Mouse (Mus musculus) heart, embryonic 13.5 days (tissue): Measurements from ENCODE around the gene Thegl. TPM values are rescaled to one million over a fixed set of nuclear protein-coding genes. Genes with fewer than 3 reads are reported as not detected.
A peak's percentile ranks its signal among the peaks of the same experiment; 100 is the strongest.
"Not testable (repeated sequence)": the region's sequence is repeated elsewhere in the genome, so short reads cannot be mapped to it uniquely, and the experiment has no call there.

Experiments used
- ATAC-seq: fragments of 200-750 bp; cut with Nextera tagmentation; 2 replicates; pipeline ENCODE4 v1.8.0; 2017; ENCODE audit warnings: moderate TSS enrichment; ENCODE audit not compliant: insufficient number of reproducible peaks, low FRiP score, low TSS enrichment; ENCODE audit errors: extremely low read depth
- H3K27ac ChIP-seq: fragments of 300-500 bp; sonication (generic); replicated peaks from 2 replicates; pipeline ENCODE4 v1.5.1; 2015; ENCODE audit warnings: moderate library complexity, mild to moderate bottlenecking, inconsistent platforms
- H3K27me3 ChIP-seq: fragments of 300-500 bp; sonication (generic); replicated peaks from 2 replicates; pipeline ENCODE4 v1.6.1; 2015; ENCODE audit warnings: mild to moderate bottlenecking, inconsistent platforms
- H3K36me3 ChIP-seq: fragments of 300-500 bp; sonication (generic); 2 replicates; pipeline ENCODE4 v1.6.1; 2015; ENCODE audit warnings: mild to moderate bottlenecking, inconsistent platforms
- H3K4me1 ChIP-seq: fragments of 300-500 bp; sonication (generic); 2 replicates; pipeline ENCODE4 v1.6.1; 2015; ENCODE audit warnings: inconsistent platforms
- H3K4me2 ChIP-seq: fragments of 300-500 bp; sonication (generic); 2 replicates; pipeline ENCODE4 v1.6.1; 2015; ENCODE audit warnings: inconsistent platforms, mild to moderate bottlenecking, moderate library complexity
- H3K4me3 ChIP-seq: fragments of 300-500 bp; sonication (generic); 2 replicates; pipeline ENCODE4 v1.5.1; 2015; ENCODE audit warnings: moderate library complexity, mild to moderate bottlenecking, inconsistent platforms
- H3K9ac ChIP-seq: fragments of 300-500 bp; sonication (generic); 2 replicates; pipeline ENCODE4 v1.6.1; 2015; ENCODE audit warnings: inconsistent platforms, mild to moderate bottlenecking, moderate library complexity
- H3K9me3 ChIP-seq: fragments of 300-500 bp; sonication (generic); 2 replicates; pipeline ENCODE4 v1.6.1; 2016; ENCODE audit warnings: inconsistent platforms
- WGBS: fragments of 180-500 bp; shearing (Covaris S2); methylation state at CpG from one replicate; pipeline ENCODE4 v1.1.7; 2015; ENCODE audit warnings: mixed read lengths; 5-methylcytosine and 5-hydroxymethylcytosine counted together
- polyA plus RNA-seq: library from polyadenylated mRNA; unstranded; fragments of >200 nt; fragmentation: Nextera tagmentation; extraction: Ambion mirVana; gene quantifications from 2 replicates; pipeline ENCODE4 v1.2.1, GENCODE M21; 2015

Gene Thegl
- 0.08 and 0.11 TPM in 2 replicates for polyA plus RNA-seq

DNA sequence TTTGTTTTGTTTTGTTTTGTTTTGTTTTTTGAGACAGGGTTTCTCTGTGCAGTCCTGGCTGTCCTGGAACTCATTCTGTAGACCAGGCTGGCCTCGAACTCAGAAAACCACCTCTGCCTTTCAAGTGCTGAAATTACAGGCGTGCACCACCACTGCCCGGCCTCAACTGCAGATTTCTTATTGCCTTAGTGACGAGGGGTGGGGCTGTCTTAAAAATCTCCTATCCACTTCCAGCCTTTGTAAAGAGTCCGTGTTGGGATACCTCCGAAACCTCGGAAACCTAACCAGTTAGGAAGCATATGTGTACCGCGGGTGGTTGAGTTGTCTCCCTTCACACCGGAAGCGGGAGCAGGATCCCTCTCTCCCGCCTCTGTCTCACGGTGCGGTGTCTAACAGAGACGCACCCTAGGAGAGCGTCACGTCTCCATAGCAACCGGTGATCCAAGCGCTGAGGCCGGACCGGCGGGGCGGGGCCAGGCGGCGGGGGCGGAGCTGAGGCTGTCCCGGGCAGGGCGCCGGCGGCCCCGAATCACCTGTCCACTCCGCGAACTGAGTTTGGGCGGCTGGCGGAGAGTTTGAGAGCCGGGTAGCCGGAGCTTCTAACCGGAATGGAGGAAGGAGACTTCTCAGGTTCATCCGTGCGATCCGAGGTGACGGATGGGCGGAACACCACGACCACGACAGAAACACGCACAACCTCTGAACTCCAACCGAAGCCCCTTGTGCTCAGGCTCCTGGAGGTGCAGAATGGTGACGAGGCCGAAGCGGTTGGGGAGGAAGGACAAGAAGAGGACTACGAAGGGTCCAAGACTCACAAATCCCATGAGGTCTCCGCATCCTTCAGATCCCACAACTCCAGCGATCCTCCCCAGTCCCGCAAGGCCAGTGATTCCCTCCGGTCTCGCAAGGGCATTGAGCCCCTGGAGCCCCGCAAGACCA, at the start of gene Thegl:
TSS of gene Thegl (plus strand) at position 480 of the 939 bp plus-strand sequence.
- Histone ChIP-seq H3K27ac (no peak within 1 kb of the TSS), H3K4me3 (peak within 1 kb of the TSS; percentile 60), H3K9ac (peak within 1 kb of the TSS; percentile 74), H3K4me2 (peak within 1 kb of the TSS; percentile 86), H3K9me3 (no peaks in the 10 kb centered on the region), H3K36me3 (no peaks in the 10 kb centered on the region), H3K4me1 (no peaks in the 10 kb centered on the region), H3K27me3 (peaks cover 9% of the 10 kb centered on the region)
- peak; percentile 83 for ATAC-seq
- 13% methylated on average over 56 of the region's 57 CpGs for WGBS

DNA sequence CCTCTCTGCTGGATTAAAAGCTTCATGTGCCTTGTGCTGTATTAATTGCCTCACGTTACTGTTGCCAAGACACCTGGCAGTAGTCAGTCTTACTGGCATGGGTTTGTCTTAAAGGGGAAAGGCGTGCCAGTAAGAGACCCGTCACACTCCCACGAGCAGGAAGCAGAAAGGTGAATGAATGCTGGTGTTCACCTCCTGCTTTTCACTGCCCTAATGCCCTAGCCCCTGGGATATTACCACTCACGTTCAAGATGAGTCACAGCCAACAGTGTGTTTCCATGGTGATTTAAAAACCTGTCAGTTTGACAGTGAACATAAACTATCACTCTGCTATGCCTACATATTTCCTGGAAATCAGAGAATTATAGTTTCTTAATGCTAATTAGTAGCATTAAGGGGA, 46.6 kb upstream of the Thegl start:
- no peaks in the 10 kb centered on the region for H3K27me3 ChIP-seq
- no peaks in the 10 kb centered on the region for H3K9me3 ChIP-seq
- peaks cover 9% of the 10 kb centered on the region for H3K4me1 ChIP-seq
- H3K4me3 ChIP-seq, result no peak overlapping the region
- no peak overlapping the region for H3K9ac ChIP-seq
- H3K27ac ChIP-seq, result no peak overlapping the region
- WGBS, result 78% methylated on average over 5 of the region's 5 CpGs
- H3K4me2 ChIP-seq, result no peak overlapping the region
- H3K36me3 ChIP-seq, result peaks cover 71% of the 10 kb centered on the region
- no peak for ATAC-seq

DNA sequence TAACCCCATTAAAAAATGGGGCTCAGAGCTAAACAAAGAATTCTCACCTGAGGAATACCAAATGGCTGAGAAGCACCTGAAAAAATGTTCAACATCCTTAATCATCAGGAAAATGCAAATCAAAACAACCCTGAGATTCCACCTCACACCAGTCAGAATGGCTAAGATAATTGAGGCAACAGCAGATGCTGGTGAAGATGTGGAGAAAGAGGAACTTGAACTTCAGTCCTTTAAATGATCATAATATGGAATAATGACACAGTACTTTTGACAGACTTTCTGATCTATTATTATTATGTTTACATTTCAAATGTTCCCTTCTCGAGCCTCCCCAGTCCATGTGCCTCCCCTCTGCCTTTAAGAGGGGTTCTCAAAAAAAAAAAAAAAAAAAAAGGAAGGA, 44.7 kb upstream of the Thegl start:
- H3K27me3 ChIP-seq, H3K4me3 ChIP-seq, ATAC-seq, H3K27ac ChIP-seq, H3K9ac ChIP-seq, H3K9me3 ChIP-seq, H3K4me2 ChIP-seq: not testable (repeated sequence)
- 79% methylated on average over 1 of the region's 1 CpGs for WGBS
- peaks cover 54% of the 10 kb centered on the region for H3K36me3 ChIP-seq
- H3K4me1 ChIP-seq, result peaks cover 19% of the 10 kb centered on the region

DNA sequence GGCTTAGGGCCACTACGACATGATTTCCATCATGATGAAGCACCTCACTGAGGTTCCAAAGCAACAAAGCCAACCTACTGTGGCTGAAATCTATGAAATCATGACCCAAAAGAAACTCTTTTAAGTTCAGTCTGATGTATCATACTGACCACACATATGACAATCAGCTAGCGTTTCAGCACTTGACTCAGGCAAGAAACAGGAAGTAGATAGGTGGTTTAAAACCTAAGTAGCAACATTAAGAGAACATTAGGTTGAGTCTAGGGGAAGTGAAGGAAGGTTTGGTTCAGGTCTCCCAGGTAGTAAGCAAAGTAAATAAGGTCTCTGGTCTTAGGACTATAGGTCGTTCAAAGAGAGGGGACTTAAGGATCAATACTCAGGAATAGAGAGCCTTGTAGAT, 42.3 kb upstream of the Thegl start:
- peaks cover 51% of the 10 kb centered on the region for H3K36me3 ChIP-seq
- peaks cover 21% of the 10 kb centered on the region for H3K4me1 ChIP-seq
- peak overlapping the region; percentile 97 for H3K9ac ChIP-seq
- 58% methylated on average over 3 of the region's 3 CpGs for WGBS
- ATAC-seq, result no peak
- no peak overlapping the region for H3K27ac ChIP-seq
- peak overlapping the region; percentile 95 for H3K4me3 ChIP-seq
- H3K4me2 ChIP-seq, result peak overlapping the region; percentile 96
- H3K27me3 ChIP-seq, result no peaks in the 10 kb centered on the region
- H3K9me3 ChIP-seq, result no peaks in the 10 kb centered on the region

DNA sequence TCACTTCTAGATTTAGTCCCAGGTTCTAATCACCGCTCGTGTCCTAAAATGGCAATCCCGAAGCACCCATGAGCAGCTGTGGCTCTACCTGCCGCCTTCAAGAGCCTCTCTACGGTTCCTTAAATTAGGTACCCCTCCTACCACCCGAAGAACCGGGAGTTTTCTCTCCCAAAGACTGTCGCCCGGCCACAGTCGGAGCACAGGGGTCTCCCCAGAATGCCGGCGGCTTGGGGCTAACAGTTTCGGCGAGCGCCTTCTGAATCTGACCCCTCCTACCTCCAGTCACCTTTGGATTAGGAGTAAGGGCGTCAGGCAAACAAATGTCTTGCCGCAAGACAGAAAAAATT, 41.6 kb upstream of the Thegl start:
- Histone ChIP-seq H3K4me2 (peak overlapping the region; percentile 96), H3K27me3 (no peaks in the 10 kb centered on the region), H3K4me3 (peak overlapping the region; percentile 95), H3K4me1 (peaks cover 21% of the 10 kb centered on the region), H3K36me3 (peaks cover 51% of the 10 kb centered on the region), H3K27ac (peak overlapping the region; percentile 95; the same call in 1 of the 2 replicates), H3K9ac (peak overlapping the region; percentile 97), H3K9me3 (no peaks in the 10 kb centered on the region)
- ATAC-seq, result 0 out of 2 replicates have a peak, but pooled peaks have one; percentile 13
- 2% methylated on average over 17 of the region's 17 CpGs for WGBS

DNA sequence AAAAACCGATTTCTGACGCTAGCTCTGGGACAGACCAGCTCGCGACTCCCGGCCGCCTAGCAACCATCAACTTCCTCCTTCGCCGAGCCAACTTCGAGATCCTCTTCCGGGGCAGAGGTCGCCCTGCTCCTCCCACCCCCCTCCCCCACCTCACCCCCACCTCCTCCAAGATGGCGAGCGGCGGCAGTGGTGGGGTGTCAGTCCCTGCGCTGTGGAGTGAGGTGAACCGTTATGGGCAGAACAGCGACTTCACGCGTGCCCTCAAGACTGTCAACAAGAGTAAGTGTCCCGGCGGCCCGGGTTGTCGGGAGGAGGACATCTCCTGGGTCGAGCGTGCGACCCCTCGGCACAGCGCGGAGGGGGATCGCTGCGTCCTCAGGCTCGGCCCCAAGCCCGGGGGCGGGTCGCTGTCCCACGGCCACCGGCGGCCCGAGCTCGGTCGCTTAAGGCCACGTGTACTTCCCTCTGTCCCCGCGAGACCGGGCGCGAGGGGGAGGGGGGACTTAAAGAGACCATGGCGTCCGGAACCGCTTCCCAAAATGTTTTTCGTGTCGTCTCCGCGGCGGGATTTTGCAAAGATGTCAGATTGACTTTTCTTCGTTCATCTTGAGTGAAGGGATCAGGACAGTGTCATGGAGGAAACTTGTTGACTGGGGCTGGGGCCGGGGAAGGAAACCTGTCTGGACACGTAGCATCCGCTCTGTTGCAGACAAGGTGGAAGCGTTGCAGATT, 41.1 kb upstream of the Thegl start, which contains the start of gene Srp72:
TSS of gene Srp72 (plus strand) at position 130 of the 732 bp plus-strand sequence.
- H3K4me1 ChIP-seq, result peaks cover 21% of the 10 kb centered on the region
- H3K9me3 ChIP-seq, result no peaks in the 10 kb centered on the region
- H3K4me2 ChIP-seq, result peak within 1 kb of the TSS; percentile 96
- peak within 1 kb of the TSS; percentile 95 for H3K27ac ChIP-seq
- under 1% methylated on average over 60 of the region's 60 CpGs for WGBS
- H3K9ac ChIP-seq, result peak within 1 kb of the TSS; percentile 97
- H3K36me3 ChIP-seq, result peaks cover 51% of the 10 kb centered on the region
- H3K4me3 ChIP-seq, result peak within 1 kb of the TSS; percentile 95
- ATAC-seq, result peak; percentile 78
- H3K27me3 ChIP-seq, result no peaks in the 10 kb centered on the region

DNA sequence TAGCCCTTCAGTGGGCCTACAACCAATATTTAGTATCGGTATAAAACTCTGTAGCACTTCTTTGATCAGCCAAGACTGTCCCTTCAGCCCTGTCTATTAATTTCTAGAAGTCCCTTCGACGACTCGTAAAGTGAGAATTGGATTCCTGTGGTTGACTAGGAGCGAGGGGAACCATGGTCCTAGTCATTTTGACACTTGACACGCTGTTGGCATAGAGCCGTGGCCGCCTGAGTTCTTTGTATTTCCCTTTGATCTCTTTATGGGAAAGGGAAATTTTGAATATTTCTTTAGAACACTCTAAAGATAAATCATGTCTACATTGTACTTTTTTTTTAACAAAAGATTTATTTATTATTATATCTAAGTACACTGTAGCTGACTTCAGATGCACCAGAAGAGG, 40.1 kb upstream of the Thegl start:
- H3K4me1 ChIP-seq, result peaks cover 21% of the 10 kb centered on the region
- peak overlapping the region; percentile 96 for H3K4me2 ChIP-seq
- H3K9me3 ChIP-seq, result no peaks in the 10 kb centered on the region
- H3K27ac ChIP-seq, result no peak overlapping the region
- H3K9ac ChIP-seq, result peak overlapping the region; percentile 97
- H3K36me3 ChIP-seq, result peaks cover 49% of the 10 kb centered on the region
- H3K4me3 ChIP-seq, result peak overlapping the region; percentile 95
- 88% methylated on average over 8 of the region's 8 CpGs for WGBS
- no peaks in the 10 kb centered on the region for H3K27me3 ChIP-seq
- no peak for ATAC-seq

DNA sequence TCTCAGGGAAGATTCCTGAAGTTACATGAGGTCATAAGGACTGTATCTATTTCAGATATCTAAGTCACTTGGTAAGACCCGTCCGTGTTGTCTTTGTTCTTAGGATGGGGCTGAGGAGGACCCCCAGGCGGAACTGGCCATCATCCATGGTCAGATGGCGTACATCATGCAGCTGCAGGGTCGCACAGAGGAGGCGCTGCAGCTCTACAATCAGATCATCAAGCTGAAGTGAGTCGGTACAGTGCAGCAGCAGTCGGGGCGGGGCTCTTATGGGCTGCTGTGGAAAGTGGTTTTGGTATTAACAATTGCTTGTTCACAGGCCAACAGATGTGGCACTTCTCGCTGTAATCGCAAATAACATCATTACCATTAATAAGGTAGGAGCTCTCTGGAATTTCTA, 31.8 kb upstream of the Thegl start:
- no peak for ATAC-seq
- Histone ChIP-seq H3K4me2 (no peak overlapping the region), H3K9me3 (no peaks in the 10 kb centered on the region), H3K9ac (no peak overlapping the region), H3K4me1 (no peaks in the 10 kb centered on the region), H3K4me3 (no peak overlapping the region), H3K36me3 (peaks cover 90% of the 10 kb centered on the region), H3K27me3 (no peaks in the 10 kb centered on the region), H3K27ac (no peak overlapping the region)
- WGBS, result 92% methylated on average over 11 of the region's 11 CpGs

DNA sequence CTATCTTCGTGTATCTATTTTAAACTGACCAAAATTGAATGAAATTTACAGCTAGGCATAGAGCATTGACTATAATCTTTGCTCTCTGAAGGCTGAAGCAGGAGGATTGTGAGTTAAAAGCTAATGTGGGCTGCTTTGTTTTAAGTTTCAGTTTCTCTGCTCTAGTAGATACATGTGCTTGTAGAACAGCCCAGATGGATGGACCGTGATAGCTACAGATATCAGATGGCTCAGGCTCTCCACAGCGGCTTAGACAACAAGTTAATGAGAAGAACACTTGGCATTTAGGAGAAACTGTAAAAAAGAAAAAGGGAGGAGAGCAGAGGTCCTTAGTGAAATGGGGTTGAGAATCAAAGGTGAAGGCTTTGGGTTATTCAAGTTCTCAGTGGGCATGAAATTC, 25.0 kb upstream of the Thegl start:
- Histone ChIP-seq H3K4me3 (no peak overlapping the region), H3K36me3 (peaks cover 91% of the 10 kb centered on the region), H3K4me2 (no peak overlapping the region), H3K27me3 (no peaks in the 10 kb centered on the region), H3K9me3 (no peaks in the 10 kb centered on the region), H3K27ac (no peak overlapping the region), H3K4me1 (no peaks in the 10 kb centered on the region), H3K9ac (no peak overlapping the region)
- 86% methylated on average over 3 of the region's 3 CpGs for WGBS
- no peak for ATAC-seq

DNA sequence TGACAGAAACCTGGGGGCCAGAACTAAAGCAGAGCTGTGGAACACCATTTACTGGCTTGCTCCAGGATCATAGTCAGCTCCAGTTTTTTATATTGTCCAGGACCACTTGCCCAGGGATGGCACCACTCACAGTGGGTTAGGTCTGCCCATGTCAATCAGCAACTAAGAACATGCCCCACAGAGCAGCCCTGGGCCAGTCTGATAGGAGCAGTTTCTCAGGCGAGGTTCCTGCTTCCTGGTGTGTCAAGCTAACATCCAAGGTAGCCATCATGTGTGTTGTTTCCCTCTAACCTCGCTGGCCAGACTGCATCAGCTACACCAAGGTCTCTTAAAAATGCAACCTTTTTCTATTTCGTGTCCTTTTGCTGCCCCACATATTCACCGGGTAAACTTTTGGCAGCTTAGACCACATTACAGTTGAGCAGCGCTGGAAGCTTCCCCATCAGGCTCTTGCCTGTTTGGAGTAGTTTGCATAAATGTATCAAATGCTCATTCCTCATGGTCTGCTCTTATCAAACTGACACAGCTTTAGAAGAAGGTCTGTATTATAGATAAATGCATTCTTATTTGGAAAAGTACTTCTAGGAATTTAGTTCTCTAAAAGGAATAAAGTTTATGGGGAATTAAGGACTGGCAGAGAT, 22.5 kb upstream of the Thegl start:
- Histone ChIP-seq H3K9ac (no peak overlapping the region), H3K4me1 (no peaks in the 10 kb centered on the region), H3K27ac (no peak overlapping the region), H3K27me3 (no peaks in the 10 kb centered on the region), H3K9me3 (no peaks in the 10 kb centered on the region), H3K4me2 (no peak overlapping the region), H3K36me3 (peaks cover 94% of the 10 kb centered on the region), H3K4me3 (no peak overlapping the region)
- ATAC-seq, result no peak
- 92% methylated on average over 5 of the region's 5 CpGs for WGBS

DNA sequence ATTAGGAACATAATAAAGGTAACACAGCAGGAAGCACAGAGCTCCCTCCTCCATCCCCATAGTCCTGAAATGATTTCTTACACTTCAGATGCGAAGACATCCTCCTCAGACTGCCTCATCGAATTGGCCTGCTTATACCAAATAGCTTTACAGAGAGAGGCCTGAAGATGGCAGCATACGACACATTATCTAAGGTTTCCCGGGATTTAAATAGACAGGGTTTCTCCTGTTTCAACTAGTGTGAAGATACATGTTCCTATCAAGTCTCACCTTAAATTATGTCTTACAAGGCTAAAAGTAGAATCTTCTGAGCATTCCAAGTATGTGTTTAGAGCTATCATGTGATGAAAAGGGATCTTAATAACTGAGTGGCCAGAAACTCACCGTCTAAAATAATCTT, 17.4 kb upstream of the Thegl start:
- Histone ChIP-seq H3K4me2 (no peak overlapping the region), H3K9me3 (no peaks in the 10 kb centered on the region), H3K27me3 (no peaks in the 10 kb centered on the region), H3K4me3 (no peak overlapping the region), H3K4me1 (no peaks in the 10 kb centered on the region), H3K27ac (no peak overlapping the region), H3K36me3 (peaks cover 78% of the 10 kb centered on the region), H3K9ac (no peak overlapping the region)
- ATAC-seq, result no peak
- WGBS, result 46% methylated on average over 5 of the region's 5 CpGs
